Mouse (Mus musculus): Measurements from ENCODE around the gene Gckr.
"Not testable (repeated sequence)": the region's sequence is repeated elsewhere in the genome, so short reads cannot be mapped to it uniquely, and the experiment has no call there.

Gene Gckr

GRCm38 (mm10) chr5:31295606-31296141, 1.6 kb upstream of the Gckr start, which contains the start of gene Fndc4:
TSS of gene Fndc4 (minus strand) at chr5:31296080.
- peak; percentile 63 to 73 for DNase-seq

- DNase-seq = no peak
Measured at GRCm38 (mm10) chr5:31297981-31298380, 738 bp downstream of the Gckr start.

- no peak for DNase-seq
Measured at GRCm38 (mm10) chr5:31298486-31298885, 1.2 kb downstream of the Gckr start.

GRCm38 (mm10) chr5:31301866-31302265, 4.6 kb downstream of the Gckr start:
- DNase-seq = no peak

- no peak for DNase-seq
Measured at GRCm38 (mm10) chr5:31303093-31303492, 5.8 kb downstream of the Gckr start.

- no peak for DNase-seq
Measured at GRCm38 (mm10) chr5:31312806-31313205, 15.6 kb downstream of the Gckr start.

- no peak for DNase-seq
Measured at GRCm38 (mm10) chr5:31322776-31323175, 25.5 kb downstream of the Gckr start.

GRCm38 (mm10) chr5:31324085-31324484, 26.8 kb downstream of the Gckr start:
- no peak for DNase-seq

GRCm38 (mm10) chr5:31326850-31327249, 29.6 kb downstream of the Gckr start:
- DNase-seq = peak in 1 of 2 experiments; percentile 3

- DNase-seq = peak; percentile 54 to 70
Measured at GRCm38 (mm10) chr5:31328255-31328654, 31.0 kb downstream of the Gckr start.

GRCm38 (mm10) chr5:31357586-31357985, 60.3 kb downstream of the Gckr start:
- DNase-seq = not testable (repeated sequence)

GRCm38 (mm10) chr5:31360955-31361354, 63.7 kb downstream of the Gckr start:
- DNase-seq = no peak

All from cerebellum, postnatal 36 days (tissue).